Comparison of ENCODE assay signal across 24 mouse cellular contexts in the genomic region with DNA sequence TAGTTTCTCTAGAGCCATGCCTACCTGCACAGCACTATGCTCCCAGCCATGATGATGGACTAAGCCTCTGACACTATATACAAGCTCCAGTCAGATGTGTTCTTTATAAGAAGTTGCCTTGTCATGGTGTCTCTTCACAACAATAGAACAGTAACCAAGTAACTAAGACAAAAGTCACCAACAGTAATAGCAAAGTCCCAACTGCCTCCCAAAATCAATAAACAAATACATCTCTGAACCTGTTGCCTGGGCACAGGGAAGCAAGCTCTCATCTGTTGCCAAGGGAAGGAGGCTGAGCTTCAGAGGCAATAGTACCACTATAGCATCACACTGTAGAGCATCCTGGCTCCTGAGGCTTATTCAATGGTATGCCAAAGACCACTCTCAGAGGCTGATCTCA.
"Had no signal": no experiment of that assay in that cellular context is flagged by ENCODE, and none has a peak within 500 bp of the region (broad histone marks: within the 10 kb centered on the region; RNA-seq: fewer than 3 reads in every experiment).

No protein-coding gene starts in this region.

- DNase-seq: left cerebral cortex, postnatal 4 days; liver, embryonic 13.5 days; lung, adult 2 months; midbrain, embryonic 14.5 days had no signal

- H3K4me2 ChIP-seq: limb, embryonic 12.5 days; limb, embryonic 13.5 days; limb, embryonic 15.5 days; liver, embryonic 11.5 days; liver, embryonic 13.5 days; liver, embryonic 15.5 days; lung, embryonic 14.5 days; lung, embryonic 15.5 days; midbrain, embryonic 11.5 days; midbrain, embryonic 12.5 days; midbrain, embryonic 13.5 days; midbrain, embryonic 15.5 days; neural tube, embryonic 12.5 days had no signal

- H3K4me1 ChIP-seq: limb, embryonic 15.5 days; lung, embryonic 15.5 days had no signal

- H3K4me3 ChIP-seq: left cerebral cortex, adult 2 months; limb, embryonic 10.5 days; limb, embryonic 12.5 days; limb, embryonic 13.5 days; limb, embryonic 15.5 days; liver, embryonic 13.5 days; liver, embryonic 15.5 days; lung, embryonic 15.5 days; megakaryocyte, embryonic 14.5 days; midbrain, embryonic 10.5 days; midbrain, embryonic 12.5 days; midbrain, embryonic 13.5 days; midbrain, embryonic 15.5 days; myocyte; neural tube, embryonic 12.5 days had no signal

- H3K27ac ChIP-seq: left cerebral cortex, adult 2 months; limb, embryonic 10.5 days; limb, embryonic 12.5 days; limb, embryonic 13.5 days; limb, embryonic 15.5 days; liver, embryonic 13.5 days; liver, embryonic 14.5 days; liver, embryonic 15.5 days; lung, embryonic 15.5 days; macrophage; midbrain, embryonic 10.5 days; midbrain, embryonic 12.5 days; midbrain, embryonic 13.5 days; midbrain, embryonic 15.5 days; neural tube, embryonic 12.5 days had no signal

- H3K9ac ChIP-seq: limb, embryonic 12.5 days; limb, embryonic 13.5 days; limb, embryonic 15.5 days; liver, embryonic 13.5 days; liver, embryonic 14.5 days; liver, embryonic 15.5 days; lung, embryonic 14.5 days; lung, embryonic 15.5 days; midbrain, embryonic 12.5 days; midbrain, embryonic 13.5 days; midbrain, embryonic 15.5 days; neural tube, embryonic 12.5 days had no signal

- ATAC-seq: midbrain, embryonic 13.5 days; midbrain, embryonic 15.5 days; midbrain, embryonic 16.5 days had no signal

- H3K27me3 ChIP-seq: limb, embryonic 12.5 days; limb, embryonic 13.5 days; limb, embryonic 15.5 days; liver, embryonic 13.5 days; liver, embryonic 15.5 days; lung, embryonic 15.5 days; megakaryocyte, embryonic 14.5 days; midbrain, embryonic 12.5 days; midbrain, embryonic 13.5 days; midbrain, embryonic 15.5 days; neural tube, embryonic 12.5 days had no signal

- H3K9me3 ChIP-seq: limb, embryonic 10.5 days; limb, embryonic 12.5 days; limb, embryonic 13.5 days; limb, embryonic 15.5 days; liver, embryonic 13.5 days; liver, embryonic 15.5 days; lung, embryonic 15.5 days; megakaryocyte, embryonic 14.5 days; midbrain, embryonic 10.5 days; midbrain, embryonic 12.5 days; midbrain, embryonic 13.5 days; midbrain, embryonic 15.5 days; neural tube, embryonic 12.5 days had no signal
